Mouse (Mus musculus): Measurements from ENCODE around the gene Smyd3.

Gene Smyd3

GRCm38 (mm10) chr1:179250388-179250787 lies 267.5 kb downstream of the Smyd3 start:
- ATAC-seq (ENCODE audit: insufficient number of reproducible peaks, low FRiP score, low TSS enrichment): no peak

DNA sequence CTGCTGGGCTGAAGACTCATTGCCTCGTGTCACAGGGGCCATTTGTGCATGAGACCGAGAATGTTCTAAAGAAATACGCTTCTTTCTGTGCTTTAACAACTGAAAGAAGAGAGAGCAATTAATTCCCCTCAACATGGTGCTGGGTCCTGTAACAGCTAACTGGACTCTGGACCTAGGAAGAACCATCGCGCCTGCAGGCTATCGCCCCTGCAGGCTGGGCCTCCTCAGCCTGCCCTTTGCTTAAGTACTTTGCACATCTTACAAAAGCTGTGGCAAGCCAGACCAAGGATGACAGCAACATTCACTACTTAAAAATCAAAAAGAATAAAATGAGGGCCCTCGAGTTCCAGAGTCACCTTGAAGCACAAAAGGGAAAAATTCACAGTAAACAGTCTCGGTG lies 274.3 kb downstream of the Smyd3 start:
- ATAC-seq (ENCODE audit: insufficient number of reproducible peaks, low FRiP score, low TSS enrichment): no peak

DNA sequence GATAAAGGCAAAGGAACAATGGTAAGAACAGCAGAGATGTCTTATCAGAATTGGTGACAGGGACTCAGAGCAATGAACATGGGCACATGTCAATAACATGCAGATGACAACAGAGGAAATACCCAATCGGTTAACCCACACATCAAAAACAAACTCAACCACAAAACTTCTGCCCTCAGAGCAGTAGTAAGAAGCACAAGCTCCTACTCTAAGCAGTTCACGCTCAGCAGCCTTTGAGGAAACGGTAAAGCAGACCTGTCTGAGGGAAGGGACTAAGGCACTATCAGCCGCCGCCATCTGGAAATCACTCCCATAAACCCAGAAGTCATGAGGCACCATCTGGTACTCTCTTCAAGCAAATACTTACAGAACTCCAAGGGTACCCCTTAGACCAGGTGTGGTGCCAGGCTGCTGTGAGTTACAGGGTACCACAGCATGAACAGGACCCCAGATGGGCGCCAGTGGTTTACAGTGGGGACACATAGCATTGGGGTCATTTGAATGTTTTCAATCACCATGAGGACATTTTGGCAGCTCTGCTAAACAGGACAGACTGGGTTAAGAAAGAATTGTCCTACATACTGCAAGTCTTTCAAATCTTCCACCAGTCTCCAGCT lies 277.1 kb downstream of the Smyd3 start:
- ATAC-seq (ENCODE audit: insufficient number of reproducible peaks, low FRiP score, low TSS enrichment): no peak

GRCm38 (mm10) chr1:179238639-179239038 lies 279.2 kb downstream of the Smyd3 start:
- ATAC-seq (ENCODE audit: insufficient number of reproducible peaks, low FRiP score, low TSS enrichment): no peak

DNA sequence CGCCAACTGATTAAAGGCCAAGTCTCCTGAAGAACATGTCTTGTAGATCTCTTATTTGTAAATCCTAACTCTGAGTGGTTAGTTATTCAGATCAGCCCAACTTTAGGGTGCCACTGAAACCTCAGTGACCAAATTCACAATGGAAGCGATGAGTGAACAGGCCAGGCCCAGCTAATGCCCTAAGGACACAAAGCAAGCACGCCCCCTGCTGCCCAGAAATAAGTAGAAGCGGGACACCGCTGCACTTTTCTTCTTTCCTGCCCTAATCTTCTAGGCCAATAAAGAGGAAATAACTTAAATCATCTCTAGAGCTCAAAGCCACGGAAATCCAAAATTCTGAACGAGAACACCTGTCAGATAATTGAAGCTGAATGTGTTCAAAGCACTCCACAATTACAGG lies 279.9 kb downstream of the Smyd3 start:
- ATAC-seq (ENCODE audit: insufficient number of reproducible peaks, low FRiP score, low TSS enrichment): no peak

DNA sequence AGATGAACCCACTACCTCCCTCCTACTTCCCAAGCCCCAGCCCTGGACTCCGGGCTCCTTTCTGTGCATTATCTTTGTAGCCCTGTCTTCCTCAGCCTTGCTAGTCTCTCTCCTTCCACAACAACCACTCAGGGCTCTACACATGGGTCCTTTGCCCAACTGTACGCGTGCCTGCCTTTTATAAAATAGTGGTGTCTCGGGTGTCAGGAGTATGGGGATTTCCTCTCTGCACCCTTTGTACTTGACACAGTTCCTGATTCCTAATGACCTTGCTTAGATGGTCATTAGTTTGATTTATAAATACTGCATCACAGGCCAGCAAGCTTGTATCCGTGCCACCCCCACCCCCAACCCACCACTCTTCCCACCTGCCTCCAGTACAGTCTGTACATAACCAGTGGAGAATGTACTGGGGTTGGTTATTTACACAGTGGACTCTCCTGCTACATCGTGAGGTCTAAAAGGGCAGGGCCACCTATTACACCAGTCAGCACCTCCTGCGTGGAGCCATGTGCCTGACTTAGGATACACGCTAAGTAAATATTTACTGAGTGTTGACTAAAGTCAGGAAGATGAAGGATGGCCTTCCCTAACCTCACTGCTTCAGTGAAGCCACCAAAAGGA lies 281.5 kb downstream of the Smyd3 start:
- no peak for ATAC-seq (ENCODE audit: insufficient number of reproducible peaks, low FRiP score, low TSS enrichment)

GRCm38 (mm10) chr1:179231777-179232661 lies 285.8 kb downstream of the Smyd3 start:
- ATAC-seq (ENCODE audit: insufficient number of reproducible peaks, low FRiP score, low TSS enrichment): peak; percentile 92

GRCm38 (mm10) chr1:179229515-179229914 lies 288.3 kb downstream of the Smyd3 start:
- no peak for ATAC-seq (ENCODE audit: insufficient number of reproducible peaks, low FRiP score, low TSS enrichment)

- no peak for ATAC-seq (ENCODE audit: insufficient number of reproducible peaks, low FRiP score, low TSS enrichment)
Measured at GRCm38 (mm10) chr1:179220290-179220689, 297.6 kb downstream of the Smyd3 start.

DNA sequence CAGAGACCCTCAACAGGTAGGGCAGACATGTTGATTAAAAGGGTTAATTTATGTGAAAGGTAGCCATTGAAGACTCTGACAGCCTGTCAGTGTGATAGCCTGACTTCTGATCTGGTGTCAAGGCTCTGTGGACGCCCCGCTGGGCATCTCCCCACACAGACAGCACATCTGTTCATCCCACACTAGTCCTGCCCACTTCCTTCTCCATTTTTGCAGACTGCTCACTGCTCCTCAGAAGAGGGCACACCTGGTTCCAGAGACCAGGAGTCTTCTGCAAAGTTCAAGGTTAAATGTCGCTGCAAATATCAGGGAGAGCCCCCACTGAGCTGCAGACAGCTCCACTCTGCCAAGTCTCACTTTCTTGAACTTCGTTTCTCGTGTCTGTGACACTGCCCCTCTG lies 299.8 kb downstream of the Smyd3 start:
- ATAC-seq (ENCODE audit: insufficient number of reproducible peaks, low FRiP score, low TSS enrichment): no peak

DNA sequence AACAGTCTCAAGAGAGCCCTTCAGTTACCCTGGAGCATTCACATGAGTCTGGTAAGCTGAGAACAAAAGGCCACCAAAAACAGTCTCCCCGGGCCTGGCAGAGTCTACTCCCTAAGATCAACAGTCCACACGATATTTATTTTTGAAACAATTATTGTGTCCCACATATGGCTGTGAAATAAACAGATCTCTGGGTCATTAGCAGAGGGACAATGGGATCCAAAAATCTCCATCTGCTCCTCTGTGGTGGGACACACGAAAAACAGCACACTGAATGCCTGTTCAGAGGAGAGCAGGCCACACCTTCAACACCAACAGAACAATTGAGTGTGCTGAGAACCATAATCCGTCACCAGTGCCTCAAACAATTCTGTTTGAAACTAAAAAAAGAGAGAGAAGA lies 300.8 kb downstream of the Smyd3 start:
- ATAC-seq (ENCODE audit: insufficient number of reproducible peaks, low FRiP score, low TSS enrichment): peak; percentile 45; the same call in 1 of the 2 replicates

DNA sequence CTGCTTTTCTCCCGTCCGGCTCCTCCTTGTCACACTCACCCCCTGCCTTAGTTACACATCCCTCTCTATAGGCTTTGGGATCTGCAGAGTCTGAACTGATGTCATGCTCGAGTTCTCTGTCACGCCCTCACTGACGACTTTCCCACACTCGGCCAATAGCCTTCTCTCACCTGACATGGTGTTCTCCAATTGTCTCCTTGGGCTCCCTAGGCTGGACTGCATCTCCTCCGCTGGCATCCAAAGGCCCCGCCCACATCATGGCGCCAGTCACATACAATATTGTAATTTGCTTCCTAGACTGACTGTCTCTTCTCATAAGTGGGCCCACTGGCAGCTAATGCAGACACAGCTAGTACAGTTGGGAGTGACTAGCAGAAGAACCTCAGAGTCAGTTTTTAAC lies 304.5 kb downstream of the Smyd3 start:
- no peak for ATAC-seq (ENCODE audit: insufficient number of reproducible peaks, low FRiP score, low TSS enrichment)

DNA sequence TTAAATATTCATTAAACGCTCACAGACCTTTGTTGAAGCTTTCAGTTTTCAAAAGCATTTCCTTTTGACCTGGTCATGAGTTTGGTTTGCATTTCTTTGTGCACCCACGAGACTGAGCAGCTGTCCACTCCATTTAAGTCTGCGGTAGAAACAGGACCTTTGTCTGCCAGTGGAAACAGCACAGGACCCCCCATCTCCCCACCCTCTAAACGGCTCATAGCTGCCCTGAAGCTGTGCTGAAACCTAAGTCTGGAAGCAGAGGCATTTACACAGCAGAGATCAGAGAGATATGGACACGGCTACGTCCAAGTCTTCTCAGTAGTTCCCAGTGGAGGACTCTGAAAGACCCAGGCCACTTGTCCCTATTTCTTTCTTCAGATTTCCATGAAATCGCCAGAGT lies 305.5 kb downstream of the Smyd3 start:
- ATAC-seq (ENCODE audit: insufficient number of reproducible peaks, low FRiP score, low TSS enrichment): no peak

GRCm38 (mm10) chr1:179211313-179211712 lies 306.5 kb downstream of the Smyd3 start:
- no peak for ATAC-seq (ENCODE audit: insufficient number of reproducible peaks, low FRiP score, low TSS enrichment)

DNA sequence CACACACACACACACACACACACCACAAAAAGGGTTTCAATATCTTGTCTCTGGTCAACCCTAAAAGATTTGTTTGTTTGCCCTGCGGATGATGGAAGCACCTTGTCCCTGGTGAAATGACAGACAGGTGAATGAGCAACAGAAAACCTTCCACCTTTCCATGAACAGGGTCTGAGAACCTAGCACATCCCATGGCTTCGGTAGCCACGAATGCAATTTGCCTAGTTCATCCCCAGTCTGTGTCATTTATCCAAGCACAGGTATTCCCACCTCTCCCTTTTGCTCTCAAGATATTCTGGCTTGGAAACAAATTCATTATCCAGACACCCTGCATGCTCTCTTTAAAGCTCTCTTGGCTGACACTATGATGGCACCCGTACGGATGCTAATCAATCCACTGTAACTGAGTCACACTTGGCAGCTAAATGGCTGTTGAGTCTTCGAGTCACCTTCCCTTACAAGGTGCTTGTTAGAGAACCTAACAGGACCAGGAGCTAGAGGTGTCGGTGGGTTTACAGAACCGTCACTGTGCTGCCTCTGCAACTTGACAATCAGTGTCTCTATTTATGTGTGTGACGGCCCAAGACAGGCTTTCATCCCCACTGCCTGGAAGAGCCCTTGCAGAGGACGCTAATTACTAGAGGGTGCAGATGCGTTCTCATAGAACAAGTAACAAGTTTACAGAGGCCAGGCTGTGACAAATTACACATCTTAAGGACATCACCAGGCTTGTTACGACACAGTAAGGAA lies 309.8 kb downstream of the Smyd3 start:
- no peak for ATAC-seq (ENCODE audit: insufficient number of reproducible peaks, low FRiP score, low TSS enrichment)

- ATAC-seq (ENCODE audit: insufficient number of reproducible peaks, low FRiP score, low TSS enrichment): no peak
Measured at GRCm38 (mm10) chr1:179207180-179207741, 310.6 kb downstream of the Smyd3 start.

DNA sequence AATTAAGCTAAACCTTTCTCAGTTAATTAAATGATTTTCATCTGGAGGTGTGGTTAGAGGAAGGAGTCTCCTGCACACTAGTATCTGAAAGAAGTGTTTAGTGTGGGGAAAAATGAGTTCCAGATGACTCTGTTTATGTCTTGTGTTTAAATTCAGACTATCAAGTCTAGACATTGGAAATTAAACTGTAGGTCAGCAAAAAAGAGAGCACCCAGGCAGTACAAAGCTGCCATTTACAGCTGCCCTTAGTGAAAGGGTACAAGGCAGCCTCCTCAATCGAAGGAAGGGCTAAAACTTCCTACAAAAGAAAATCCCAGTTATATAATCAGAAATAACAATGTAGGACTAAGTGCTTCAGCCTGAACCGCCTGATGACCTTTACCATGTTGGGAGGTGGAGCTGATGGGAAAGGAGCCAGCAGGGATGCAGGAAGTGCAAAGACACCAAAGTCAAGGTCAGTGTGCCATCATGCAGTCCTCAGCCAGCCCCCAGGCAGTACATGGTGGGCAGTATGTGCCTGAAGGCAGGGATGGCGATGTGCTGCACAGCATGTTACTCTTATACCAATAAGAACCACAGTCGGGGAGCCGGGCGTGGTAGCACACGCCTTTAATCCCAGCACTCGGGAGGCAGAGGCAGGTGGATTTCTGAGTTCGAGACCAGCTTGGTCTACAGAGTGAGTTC lies 319.2 kb downstream of the Smyd3 start:
- no peak for ATAC-seq (ENCODE audit: insufficient number of reproducible peaks, low FRiP score, low TSS enrichment)

DNA sequence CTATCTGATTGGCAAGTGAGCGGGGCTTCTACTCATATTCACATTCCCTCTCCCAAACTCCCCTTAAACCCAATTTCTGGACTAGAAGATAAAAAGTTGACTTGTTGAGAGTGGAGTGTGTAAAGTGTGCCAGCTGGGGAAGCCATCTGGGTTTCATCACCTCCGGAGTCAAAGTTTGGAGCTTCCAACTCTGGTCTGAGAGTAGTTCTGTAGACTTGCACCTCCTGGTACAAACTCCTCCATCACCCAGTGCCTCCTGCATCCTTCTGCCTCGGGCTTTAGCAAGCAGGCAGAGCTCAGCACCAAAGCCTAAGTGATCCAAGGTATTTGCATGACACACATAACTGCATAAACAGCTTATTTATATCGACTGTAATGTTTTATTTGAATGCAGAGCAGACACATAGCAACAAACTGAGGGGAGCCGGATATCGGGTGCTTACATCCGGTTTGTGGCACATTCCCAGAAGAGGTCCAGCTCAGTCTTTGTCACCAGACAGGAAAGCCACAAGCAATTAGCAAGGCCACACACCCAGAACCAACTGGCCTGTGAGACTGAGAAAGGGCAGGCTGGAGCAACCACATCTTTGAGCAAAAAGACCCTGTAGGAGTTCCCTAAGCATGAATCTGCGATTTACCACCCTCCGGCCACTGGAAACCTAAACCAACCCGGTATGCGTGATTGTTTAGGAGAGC lies 319.9 kb downstream of the Smyd3 start:
- no peak for ATAC-seq (ENCODE audit: insufficient number of reproducible peaks, low FRiP score, low TSS enrichment)

DNA sequence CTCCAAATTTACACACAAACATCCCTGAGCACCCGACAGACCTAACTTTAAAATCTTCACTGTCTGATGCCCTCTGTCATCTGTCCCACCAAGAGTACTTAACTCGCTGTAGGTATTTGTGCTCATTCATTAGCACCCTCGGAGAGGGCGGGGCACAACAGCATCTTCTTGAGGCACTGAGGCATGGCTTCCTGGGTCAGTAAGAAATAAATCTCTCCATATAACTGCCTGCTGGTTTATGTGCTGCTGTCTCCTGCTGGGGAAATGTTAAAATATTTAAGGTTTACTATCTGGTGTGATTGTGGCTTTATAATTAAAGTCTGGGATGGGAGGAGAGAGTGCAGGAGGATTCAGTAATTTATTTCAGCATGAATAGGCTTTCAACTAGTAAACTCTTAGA lies 320.7 kb downstream of the Smyd3 start:
- no peak for ATAC-seq (ENCODE audit: insufficient number of reproducible peaks, low FRiP score, low TSS enrichment)
